Comparison of ENCODE assay signal across 9 mouse cellular contexts in genomic region chr15:5915261-5915660, GRCm38 (mm10).
A peak's percentile ranks its signal among the peaks of the same experiment; 100 is the strongest.
DNase-seq lines count a peak whose midpoint lies in the region; ATAC-seq and TF ChIP-seq lines count a peak whose summit lies in the region.
"Had no signal": no experiment of that assay in that cellular context is flagged by ENCODE, and none has a peak within 500 bp of the region (broad histone marks: within the 10 kb centered on the region; RNA-seq: fewer than 3 reads in every experiment).

No protein-coding gene starts in this region.

- no peak overlapping the region for H3K9ac ChIP-seq in ES-E14 (ENCODE audit: insufficient read depth, low read depth, low read length, poor library complexity, severe bottlenecking)
- no peak overlapping the region for H3K9ac ChIP-seq in stomach, postnatal 0 days (ENCODE audit: low read length)
- H3K9ac ChIP-seq: liver, embryonic 13.5 days had no signal

- H3K4me1 ChIP-seq in ES-E14 (ENCODE audit: control insufficient read depth in 2 of 2, insufficient read depth in 2 of 2, low read length in 2 of 2, poor library complexity in 1 of 2): no peaks in the 10 kb centered on the region
- no peaks in the 10 kb centered on the region for H3K4me1 ChIP-seq in embryonic facial prominence, embryonic 10.5 days
- no peaks in the 10 kb centered on the region for H3K4me1 ChIP-seq in stomach, postnatal 0 days (replicated peaks; ENCODE audit: control insufficient read depth, insufficient read depth)
- H3K4me1 ChIP-seq: liver, embryonic 13.5 days had no signal

- no peaks in the 10 kb centered on the region for H3K9me3 ChIP-seq in ES-E14 (ENCODE audit: control insufficient read depth, insufficient read depth, low read depth, low read length)
- H3K9me3 ChIP-seq in embryonic facial prominence, embryonic 10.5 days: no peaks in the 10 kb centered on the region
- no peaks in the 10 kb centered on the region for H3K9me3 ChIP-seq in stomach, postnatal 0 days (ENCODE audit: control insufficient read depth, low read length)
- H3K9me3 ChIP-seq: liver, embryonic 13.5 days had no signal

- no peak for TF ChIP-seq EP300 in stomach, postnatal 0 days (optimal IDR thresholded peaks at IDR 0.05)

- no peaks in the 10 kb centered on the region for H3K36me3 ChIP-seq in ES-E14 (ENCODE audit: control insufficient read depth, insufficient read depth, low read length, poor library complexity, severe bottlenecking)
- no peaks in the 10 kb centered on the region for H3K36me3 ChIP-seq in embryonic facial prominence, embryonic 10.5 days (replicated peaks)
- no peaks in the 10 kb centered on the region for H3K36me3 ChIP-seq in stomach, postnatal 0 days (ENCODE audit: control insufficient read depth, insufficient read depth, low read length)
- H3K36me3 ChIP-seq: liver, embryonic 13.5 days had no signal

- intact Hi-C loops in left cerebral cortex, postnatal 4 days (cut with DNase I): loop anchor here (5.0 kb wide), 2 partner anchors 438 to 678 kb away; no protein-coding TSS in a partner anchor

- in situ Hi-C loops in ES-E14 (cut with MboI; ENCODE audit: low sequenced_read_pairs in 2 of 2, unreplicated experiment in 2 of 2): loop anchor here in 1 of 2 experiments (10.0 kb wide), 1 partner anchor 680 kb away; no protein-coding TSS in a partner anchor

- WGBS in embryonic facial prominence, embryonic 10.5 days: 25% methylated on average over 2 of the region's 2 CpGs
- WGBS in stomach, postnatal 0 days: 3% methylated on average over 2 of the region's 2 CpGs

- no peak overlapping the region for H3K4me3 ChIP-seq in ES-E14 (ENCODE audit: insufficient read depth in 1 of 2, low read depth in 1 of 2, low read length in 2 of 2, poor library complexity in 1 of 2, severe bottlenecking in 1 of 2)
- H3K4me3 ChIP-seq in embryonic facial prominence, embryonic 10.5 days: no peak overlapping the region
- no peak overlapping the region for H3K4me3 ChIP-seq in stomach, postnatal 0 days (ENCODE audit: low read depth, low read length)
- H3K4me3 ChIP-seq: liver, embryonic 13.5 days had no signal

- no peak for ATAC-seq in stomach, postnatal 0 days (ENCODE audit: low FRiP score, low TSS enrichment)

- peak; percentile 80 for TF ChIP-seq CTCF in stomach, postnatal 0 days (IDR thresholded peaks at IDR 0.05; ENCODE audit: low read depth)

- DNase-seq in adrenal gland, adult (ENCODE audit: inconsistent age in 2 of 2, low spot score in 1 of 2): peak; percentile 4 to 68
- DNase-seq in adrenal gland, postnatal 4 days (ENCODE audit: low spot score in 2 of 2): no peak
- DNase-seq in layer of hippocampus, adult 11-12 months (ENCODE audit: low spot score): peak; percentile 10
- DNase-seq in layer of hippocampus, adult 9-11 months: no peak
- DNase-seq in ES-E14 (ENCODE audit: low read depth, low spot score): peak; percentile 26
- peak; percentile 19 for DNase-seq in embryonic facial prominence, embryonic 10.5 days (ENCODE audit: low spot score)
- peak; percentile 23 for DNase-seq in left cerebral cortex, postnatal 4 days
- peak; percentile 18 for DNase-seq in stomach, postnatal 0 days (ENCODE audit: low spot score)
- DNase-seq: liver, embryonic 13.5 days had no signal

- no peak overlapping the region for H3K4me2 ChIP-seq in stomach, postnatal 0 days (replicated peaks; ENCODE audit: low read depth)
- H3K4me2 ChIP-seq: liver, embryonic 13.5 days had no signal

- no peak overlapping the region for H3K27ac ChIP-seq in ES-E14 (ENCODE audit: insufficient read depth, low read depth, low read length, poor library complexity, severe bottlenecking)
- no peak overlapping the region for H3K27ac ChIP-seq in embryonic facial prominence, embryonic 10.5 days (replicated peaks)
- no peak overlapping the region for H3K27ac ChIP-seq in stomach, postnatal 0 days (replicated peaks)
- H3K27ac ChIP-seq: liver, embryonic 13.5 days had no signal

- no peaks in the 10 kb centered on the region for H3K27me3 ChIP-seq in embryonic facial prominence, embryonic 10.5 days (replicated peaks; ENCODE audit: low read depth, poor library complexity, severe bottlenecking)
- no peaks in the 10 kb centered on the region for H3K27me3 ChIP-seq in stomach, postnatal 0 days (ENCODE audit: control insufficient read depth, insufficient read depth, low read length)
- H3K27me3 ChIP-seq: liver, embryonic 13.5 days had no signal

TF ChIP-seq in ES-E14, 5 proteins besides CTCF, POLR2A, EP300 and RAD21:
- TF ChIP-seq MAFK (IDR thresholded peaks at IDR 0.05; ENCODE audit: insufficient read depth, low read depth, low read length): no peak
- peak; percentile 63 for TF ChIP-seq ZC3H11A (IDR thresholded peaks at IDR 0.05; ENCODE audit: borderline replicate concordance, low read depth, low read length)
- no peak for TF ChIP-seq HCFC1 (IDR thresholded peaks at IDR 0.05; ENCODE audit: borderline replicate concordance, insufficient read depth, low read length)

Comparison
In these comparisons a context has a peak if more than half of its experiments do, and no peak if none do; other contexts are left out.
1. DNase-seq: peak in adrenal gland, adult (2 of 2), layer of hippocampus, adult 11-12 months (single experiment), ES-E14 (single experiment), embryonic facial prominence, embryonic 10.5 days (single experiment), left cerebral cortex, postnatal 4 days (single experiment) and stomach, postnatal 0 days (single experiment); none in adrenal gland, postnatal 4 days (0 of 2) and layer of hippocampus, adult 9-11 months (single experiment).